Mouse (Mus musculus): ENCODE measurements around the gene Cpne7. TPM values are rescaled to one million over a fixed set of nuclear protein-coding genes. Genes with fewer than 3 reads are reported as not detected.
"Not testable (repeated sequence)": the region's sequence is repeated elsewhere in the genome, so short reads cannot be mapped to it uniquely, and the experiment has no call there.

Cpne7 gene
- under 1 TPM in 1 of 4 experiments, not detected in 3; 0.24 TPM for total RNA-seq (2022)

GRCm38 (mm10) chr8:123117127-123117731, at the start of gene Cpne7:
Cpne7 (plus strand) TSS chr8:123117374.
- no peak for DNase-seq (ENCODE audit: low spot score in 2 of 2)

- DNase-seq (ENCODE audit: low spot score in 2 of 2): no peak
Measured at GRCm38 (mm10) chr8:123071176-123071575, 46.0 kb upstream of the Cpne7 start.

GRCm38 (mm10) chr8:123077213-123077612, 40.0 kb upstream of the Cpne7 start:
- DNase-seq (ENCODE audit: low spot score in 2 of 2): no peak

DNA sequence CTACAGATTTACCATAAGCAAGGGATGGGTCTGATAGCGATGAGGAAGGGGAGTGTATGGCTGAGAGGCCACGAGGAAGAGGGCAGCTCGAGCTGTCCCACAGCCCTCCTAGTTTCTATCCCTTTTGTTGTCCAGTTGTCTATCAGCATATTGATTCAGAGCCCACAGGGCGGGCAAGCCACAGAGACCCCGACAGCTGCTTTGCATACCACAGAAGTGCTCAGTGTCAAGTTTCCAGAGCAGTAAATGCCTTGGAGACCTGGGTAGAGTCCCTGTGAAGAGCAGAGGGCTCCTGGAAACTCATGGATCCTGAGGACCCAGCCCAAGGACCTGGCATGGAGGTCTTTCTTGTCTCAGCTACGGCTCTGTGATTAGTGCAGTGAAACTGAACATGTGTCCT, 34.2 kb upstream of the Cpne7 start:
- no peak for DNase-seq (ENCODE audit: low spot score in 2 of 2)

GRCm38 (mm10) chr8:123083610-123084009, 33.6 kb upstream of the Cpne7 start:
- DNase-seq (ENCODE audit: low spot score in 2 of 2): no peak

GRCm38 (mm10) chr8:123087289-123087688, 29.9 kb upstream of the Cpne7 start:
- DNase-seq (ENCODE audit: low spot score in 2 of 2): no peak

DNA sequence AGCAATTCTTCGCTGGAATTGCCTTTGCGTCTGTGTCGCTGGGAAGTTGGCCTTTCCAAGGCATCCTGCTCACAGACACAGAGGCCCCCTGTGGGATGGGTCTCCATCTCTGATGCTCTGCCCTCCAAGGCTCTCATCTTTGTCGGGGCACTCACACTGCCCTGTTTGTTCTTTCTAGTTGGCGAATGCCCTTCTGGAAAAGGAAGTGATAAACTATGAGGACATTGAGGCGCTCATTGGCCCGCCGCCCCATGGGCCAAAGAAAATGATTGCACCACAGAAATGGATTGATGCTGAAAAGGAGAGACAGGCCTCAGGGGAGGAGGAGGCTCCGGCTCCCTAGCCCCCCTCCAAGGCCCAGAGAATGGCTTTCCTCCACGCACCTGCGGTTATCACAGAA, 20.0 kb upstream of the Cpne7 start:
- no peak for DNase-seq (ENCODE audit: low spot score in 2 of 2)

- no peak for DNase-seq (ENCODE audit: low spot score in 2 of 2)
Measured at GRCm38 (mm10) chr8:123097786-123098584, 19.2 kb upstream of the Cpne7 start.

GRCm38 (mm10) chr8:123100288-123100687, 16.9 kb upstream of the Cpne7 start:
- no peak for DNase-seq (ENCODE audit: low spot score in 2 of 2)

- no peak for DNase-seq (ENCODE audit: low spot score in 2 of 2)
Measured at GRCm38 (mm10) chr8:123101244-123101643, 15.9 kb upstream of the Cpne7 start.

DNA sequence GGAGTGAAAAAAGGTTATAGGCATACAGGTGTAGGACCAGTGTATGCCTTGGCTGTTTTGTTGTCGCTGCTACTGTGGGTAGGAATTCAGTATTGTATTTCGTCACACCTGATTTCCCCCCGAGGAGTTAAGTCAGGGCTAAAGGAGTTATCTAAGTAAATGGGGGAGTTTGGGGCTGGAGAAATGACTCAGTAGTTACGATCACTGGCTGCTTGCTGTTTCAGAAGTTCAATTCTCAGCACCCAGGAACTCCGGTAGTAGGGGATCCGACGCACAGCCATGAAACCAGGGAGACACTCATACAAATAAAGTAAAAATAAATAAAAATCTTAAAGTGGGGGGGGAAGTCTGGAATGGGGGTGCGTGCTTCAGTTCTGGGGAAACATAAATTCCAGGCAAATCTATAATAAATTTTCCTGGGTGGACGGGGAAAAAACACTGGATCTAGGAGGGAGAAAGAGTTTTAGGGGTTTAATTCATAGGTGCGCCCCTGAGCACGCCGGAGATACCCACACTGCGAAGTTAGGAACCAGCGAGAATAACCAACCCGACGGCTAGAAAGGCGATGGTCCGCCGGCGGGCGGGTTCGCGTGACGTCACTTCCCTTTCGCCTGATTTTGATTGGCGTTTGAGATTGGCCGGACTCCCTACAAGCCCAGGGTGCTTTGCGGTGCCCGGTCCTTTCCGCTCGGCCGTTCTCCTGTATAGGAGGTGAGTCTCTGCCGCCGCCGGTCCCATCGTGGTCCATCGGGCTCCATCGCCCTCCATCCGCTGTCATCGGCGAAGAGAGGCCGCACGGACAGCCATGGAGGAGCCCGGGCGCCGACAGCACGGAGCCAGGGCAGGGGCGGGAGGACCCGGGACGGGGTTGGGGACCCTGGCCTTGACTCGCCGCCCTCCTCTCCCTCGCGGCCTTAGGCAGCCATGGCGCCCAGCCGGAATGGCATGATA, 15.2 kb upstream of the Cpne7 start, which contains the start of gene Rpl13:
Gene Rpl13, plus strand, starts transcription at position 616 of the 951 bp plus-strand sequence.
- DNase-seq (ENCODE audit: low spot score in 2 of 2): peak; percentile 94 to 95

DNA sequence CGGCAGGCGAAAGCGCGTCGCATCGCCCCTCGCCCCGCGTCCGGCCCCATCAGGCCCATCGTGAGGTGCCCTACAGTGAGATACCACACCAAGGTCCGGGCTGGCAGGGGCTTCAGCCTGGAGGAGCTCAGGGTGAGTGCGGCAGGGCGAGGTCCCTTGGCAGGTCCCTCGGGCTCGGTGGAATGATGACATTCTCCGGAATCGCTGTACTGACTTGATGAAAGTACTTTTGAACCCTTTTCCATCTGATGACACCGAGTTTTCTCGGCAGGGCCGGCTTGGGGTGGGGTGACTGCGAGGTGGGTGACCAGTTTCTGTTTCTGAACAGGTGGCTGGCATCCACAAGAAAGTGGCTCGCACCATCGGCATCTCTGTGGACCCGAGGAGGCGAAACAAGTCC, 14.3 kb upstream of the Cpne7 start:
- DNase-seq (ENCODE audit: low spot score in 2 of 2): not testable (repeated sequence)

DNA sequence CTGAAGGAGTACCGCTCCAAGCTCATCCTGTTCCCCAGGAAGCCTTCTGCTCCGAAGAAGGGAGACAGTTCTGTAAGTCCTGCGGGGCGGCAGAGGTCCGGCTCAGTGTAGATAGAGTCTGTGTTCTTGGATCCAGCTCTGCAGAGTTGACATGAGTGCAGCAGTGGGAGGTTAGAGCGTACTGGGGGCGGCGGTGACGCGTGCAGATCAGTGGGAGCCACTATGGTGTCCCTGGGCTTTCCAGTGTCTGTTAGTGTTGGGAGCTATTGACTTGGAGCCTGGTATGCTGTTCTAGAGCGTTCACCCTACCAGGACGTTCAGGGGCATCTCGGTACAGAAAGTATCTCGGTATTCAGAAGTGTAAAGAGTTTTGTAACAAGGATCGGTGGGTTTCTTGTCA, 13.9 kb upstream of the Cpne7 start:
- no peak for DNase-seq (ENCODE audit: low spot score in 2 of 2)

GRCm38 (mm10) chr8:123104046-123104767, 13.0 kb upstream of the Cpne7 start:
- no peak for DNase-seq (ENCODE audit: low spot score in 2 of 2)

DNA sequence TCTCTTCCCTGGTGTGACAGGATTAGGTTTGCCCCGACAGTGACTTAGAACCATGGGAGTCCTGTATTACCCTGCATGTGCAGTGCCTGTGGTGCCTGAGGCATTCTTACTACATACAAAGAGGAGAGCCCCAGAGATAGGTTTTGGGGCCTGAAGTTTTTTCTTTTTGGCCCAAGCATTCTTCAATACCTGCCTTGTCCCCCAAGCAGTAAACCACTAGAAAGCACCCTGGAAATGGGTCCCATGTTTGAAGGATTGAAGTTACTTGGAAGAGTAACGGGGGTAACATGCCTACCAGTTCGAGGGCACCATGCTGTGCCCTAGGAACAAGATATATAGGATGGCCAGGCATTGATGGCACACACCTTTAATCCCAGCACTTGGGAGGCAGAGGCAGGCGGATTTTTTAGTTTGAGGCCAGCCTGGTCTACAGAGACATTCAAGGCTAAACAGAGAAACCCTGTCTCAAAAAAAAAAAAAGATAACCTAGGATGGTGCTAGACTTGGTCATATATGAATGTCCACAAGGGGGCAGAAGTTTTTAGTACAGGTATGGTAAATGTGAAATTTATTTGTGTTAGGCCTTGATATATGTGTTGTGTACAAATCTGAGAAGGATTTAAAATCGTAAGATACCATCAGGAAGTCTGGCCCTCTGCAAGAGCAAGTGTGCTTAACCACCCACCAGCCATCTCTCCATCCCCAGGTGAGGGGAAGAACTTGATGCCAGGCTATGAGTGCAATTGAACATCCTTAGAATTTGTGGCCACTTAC, 11.4 kb upstream of the Cpne7 start:
- no peak for DNase-seq (ENCODE audit: low spot score in 2 of 2)

DNA sequence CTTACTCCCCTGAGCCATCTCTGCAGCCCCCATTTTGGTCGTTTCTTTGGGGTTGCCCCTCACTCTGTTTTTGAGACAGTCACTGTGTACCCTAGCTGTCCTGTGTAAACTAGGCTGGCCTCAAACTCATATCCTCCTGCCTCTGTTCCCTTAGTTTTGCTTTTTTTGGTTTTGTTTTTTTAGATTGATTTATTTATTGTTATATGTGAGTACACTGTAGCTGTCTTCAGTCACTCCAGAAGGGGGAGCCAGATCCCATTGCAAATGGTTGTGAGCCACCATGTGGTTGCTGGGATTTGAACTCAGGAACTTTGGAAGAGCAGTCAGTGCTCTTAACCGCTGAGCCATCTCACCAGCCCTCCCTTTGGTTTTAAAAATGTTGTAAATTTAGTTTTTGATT, 10.6 kb upstream of the Cpne7 start:
- no peak for DNase-seq (ENCODE audit: low spot score in 2 of 2)

DNA sequence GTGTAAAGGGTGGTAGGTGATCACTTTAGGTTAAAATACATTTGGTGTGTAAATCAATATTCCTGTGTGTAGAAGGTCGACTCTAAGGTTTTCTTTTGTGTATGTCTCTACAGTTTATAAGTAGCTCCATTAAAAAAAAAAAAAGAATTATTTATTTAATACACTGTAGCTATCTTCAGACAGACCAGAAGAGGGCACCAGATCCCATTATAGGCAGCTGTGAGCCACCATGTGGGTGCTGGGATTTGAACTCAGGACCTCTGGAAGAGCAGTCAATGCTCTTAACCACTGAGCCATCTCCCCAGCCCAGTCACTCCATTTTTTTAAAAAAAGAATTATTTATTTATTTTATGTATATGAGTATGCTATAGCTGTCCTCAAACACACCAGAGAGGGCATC, 9.2 kb upstream of the Cpne7 start:
- DNase-seq (ENCODE audit: low spot score in 2 of 2): no peak

GRCm38 (mm10) chr8:123108953-123109352, 8.2 kb upstream of the Cpne7 start:
- DNase-seq (ENCODE audit: low spot score in 2 of 2): no peak

GRCm38 (mm10) chr8:123110649-123111048, 6.5 kb upstream of the Cpne7 start:
- no peak for DNase-seq (ENCODE audit: low spot score in 2 of 2)

GRCm38 (mm10) chr8:123112892-123113291, 4.3 kb upstream of the Cpne7 start:
- no peak for DNase-seq (ENCODE audit: low spot score in 2 of 2)
